Mouse (Mus musculus): ENCODE measurements around the gene Evx2.

- no peak for TF ChIP-seq CTCF (conservative IDR thresholded peaks at IDR 0.05; ENCODE audit: low read length)
- TF ChIP-seq POU5F1 (IDR thresholded peaks at IDR 0.05; ENCODE audit: borderline replicate concordance, low read length) = no peak
Observed at GRCm38 (mm10) chr2:74695813-74696430, 36.6 kb upstream of the Evx2 start.
